Mouse (Mus musculus) embryonic facial prominence, embryonic 11.5 days (tissue): ENCODE measurements around the gene Arl15. TPM values are rescaled to one million over a fixed set of nuclear protein-coding genes. Genes with fewer than 3 reads are reported as not detected.

ENCODE experiments used
- ATAC-seq: fragments of 200-750 bp; cut with Nextera tagmentation; replicated peaks from 2 replicates; pipeline ENCODE4 v1.8.0; 2017; ENCODE audit warnings: low read depth; ENCODE audit not compliant: insufficient number of reproducible peaks, low FRiP score, low TSS enrichment
- DNase-seq: peaks from one replicate; pipeline ENCODE4 v3.0.0-alpha.2; 2015; ENCODE audit warnings: low spot score
- H3K27ac ChIP-seq: fragments of 300-500 bp; sonication (generic); replicated peaks from 2 replicates; pipeline ENCODE4 v1.5.1; 2014; ENCODE audit warnings: mild to moderate bottlenecking, low read depth, low read length, control low read depth
- H3K27me3 ChIP-seq: fragments of 300-500 bp; sonication (generic); 2 replicates; pipeline ENCODE4 v1.6.1; 2014; ENCODE audit warnings: mild to moderate bottlenecking, low read length, moderate library complexity, mixed read lengths; ENCODE audit not compliant: control insufficient read depth, insufficient read depth
- H3K36me3 ChIP-seq: fragments of 300-500 bp; sonication (generic); replicated peaks from 2 replicates; pipeline ENCODE4 v1.6.1; 2014; ENCODE audit warnings: low read depth, mild to moderate bottlenecking, low read length, moderate library complexity, mixed read lengths; ENCODE audit not compliant: control insufficient read depth, insufficient read depth
- H3K4me1 ChIP-seq: fragments of 300-500 bp; sonication (generic); 2 replicates; pipeline ENCODE4 v1.6.1; 2014; ENCODE audit warnings: low read length, mixed read lengths; ENCODE audit not compliant: control insufficient read depth, insufficient read depth
- H3K4me2 ChIP-seq: fragments of 300-500 bp; sonication (generic); 2 replicates; pipeline ENCODE4 v1.6.1; 2014; ENCODE audit warnings: low read depth, mild to moderate bottlenecking, control low read depth, low read length, moderate library complexity
- H3K4me3 ChIP-seq: fragments of 300-500 bp; sonication (generic); 2 replicates; pipeline ENCODE4 v1.5.1; 2014; ENCODE audit warnings: low read depth, low read length, control low read depth
- H3K9ac ChIP-seq: fragments of 300-500 bp; sonication (generic); replicated peaks from 2 replicates; pipeline ENCODE4 v1.6.1; 2014; ENCODE audit warnings: mild to moderate bottlenecking, control low read depth, low read length
- H3K9me3 ChIP-seq: fragments of 300-500 bp; sonication (generic); replicated peaks from 2 replicates; pipeline ENCODE4 v1.6.1; 2016; ENCODE audit warnings: mild to moderate bottlenecking, low read length, inconsistent platforms, mixed read lengths; ENCODE audit not compliant: control insufficient read depth
- WGBS: fragments of 180-500 bp; shearing (Covaris S2); extraction: QIAGEN DNeasy Blood & Tissue Kit; methylation state at CpG from one replicate; pipeline ENCODE4 v1.1.7; 2014; 5-methylcytosine and 5-hydroxymethylcytosine counted together
- polyA plus RNA-seq: library from polyadenylated mRNA; unstranded; fragments of >200 nt; fragmentation: Nextera tagmentation; extraction: Ambion mirVana; gene quantifications from 2 replicates; pipeline ENCODE4 v1.2.1, GENCODE M21; 2014

The Arl15 gene
- polyA plus RNA-seq, 1 experiment from 2014 or later: 10.9 TPM

- DNase-seq: peak; percentile 73
- WGBS: 62% methylated on average over 20 of the region's 20 CpGs
- no peak overlapping the region for H3K27ac ChIP-seq
- no peaks in the 10 kb centered on the region for H3K27me3 ChIP-seq
- no peak overlapping the region for H3K4me3 ChIP-seq
- H3K9ac ChIP-seq: no peak overlapping the region
- no peaks in the 10 kb centered on the region for H3K9me3 ChIP-seq
- H3K4me2 ChIP-seq: no peak overlapping the region
- H3K36me3 ChIP-seq: no peaks in the 10 kb centered on the region
- ATAC-seq: peak; percentile 41; the same call in 1 of the 2 replicates
- no peaks in the 10 kb centered on the region for H3K4me1 ChIP-seq
Measured at GRCm38 (mm10) chr13:113869212-113870205, 75.2 kb downstream of the Arl15 start.

- H3K4me1 ChIP-seq: no peaks in the 10 kb centered on the region
- DNase-seq (no peak), ATAC-seq (no peak)
- H3K27ac ChIP-seq: no peak overlapping the region
- no peaks in the 10 kb centered on the region for H3K36me3 ChIP-seq
- no peak overlapping the region for H3K4me2 ChIP-seq
- H3K4me3 ChIP-seq: no peak overlapping the region
- no peaks in the 10 kb centered on the region for H3K9me3 ChIP-seq
- H3K9ac ChIP-seq: no peak overlapping the region
- 76% methylated on average over 15 of the region's 15 CpGs for WGBS
- no peaks in the 10 kb centered on the region for H3K27me3 ChIP-seq
Measured at GRCm38 (mm10) chr13:113870403-113870802, 76.1 kb downstream of the Arl15 start.

DNA sequence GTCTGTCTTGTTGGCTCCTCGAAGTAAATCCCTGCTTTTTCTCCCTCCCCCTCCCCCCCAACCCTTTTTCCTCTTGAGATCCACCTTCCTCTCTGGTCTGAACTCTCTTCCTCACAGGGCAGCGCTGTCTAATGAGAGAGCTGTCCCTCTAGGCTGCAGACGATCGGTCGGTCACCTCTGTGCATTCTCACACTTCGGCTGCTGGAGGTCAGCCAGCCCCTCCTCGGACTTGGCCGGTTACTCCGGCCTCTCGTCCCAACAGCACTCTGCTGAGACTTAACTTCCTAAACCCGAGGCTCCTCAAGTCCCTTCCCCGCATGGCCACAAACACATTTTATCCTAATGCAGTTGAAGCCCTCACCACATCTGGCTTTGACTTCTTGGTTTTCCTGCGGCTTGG lies 77.5 kb downstream of the Arl15 start:
- H3K9me3 ChIP-seq: no peaks in the 10 kb centered on the region
- DNase-seq (peak; percentile 45), ATAC-seq (no peak)
- H3K36me3 ChIP-seq: no peaks in the 10 kb centered on the region
- no peak overlapping the region for H3K4me2 ChIP-seq
- no peak overlapping the region for H3K27ac ChIP-seq
- H3K27me3 ChIP-seq: no peaks in the 10 kb centered on the region
- no peak overlapping the region for H3K9ac ChIP-seq
- H3K4me3 ChIP-seq: no peak overlapping the region
- WGBS: 44% methylated on average over 13 of the region's 13 CpGs
- H3K4me1 ChIP-seq: no peaks in the 10 kb centered on the region

DNA sequence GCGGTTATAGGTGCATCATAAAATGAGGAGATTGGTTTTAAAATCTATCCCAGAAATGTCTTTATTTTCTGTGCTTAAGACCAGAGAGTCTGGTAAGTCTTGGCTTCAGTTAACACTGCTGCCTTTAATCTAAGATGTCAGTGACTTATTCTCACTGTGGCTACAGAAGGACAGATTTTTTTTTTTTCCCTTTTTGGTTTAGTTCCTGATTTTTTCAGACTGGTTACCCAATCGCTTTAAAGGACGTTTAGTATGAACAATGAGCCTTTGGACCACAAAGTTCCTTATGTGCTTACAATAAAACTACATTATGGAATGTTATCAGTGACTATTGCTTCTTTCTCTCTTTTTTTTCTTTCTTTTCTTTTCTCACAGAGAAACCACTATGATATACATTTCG lies 81.4 kb downstream of the Arl15 start:
- Histone ChIP-seq H3K36me3 (no peaks in the 10 kb centered on the region), H3K9me3 (no peaks in the 10 kb centered on the region), H3K4me1 (no peaks in the 10 kb centered on the region), H3K27me3 (no peaks in the 10 kb centered on the region), H3K27ac (no peak overlapping the region), H3K9ac (no peak overlapping the region), H3K4me3 (no peak overlapping the region), H3K4me2 (no peak overlapping the region)
- DNase-seq (no peak), ATAC-seq (no peak)
- WGBS: 82% methylated on average over 4 of the region's 4 CpGs

- no peaks in the 10 kb centered on the region for H3K4me1 ChIP-seq
- H3K9me3 ChIP-seq: no peaks in the 10 kb centered on the region
- H3K9ac ChIP-seq: no peak overlapping the region
- H3K27ac ChIP-seq: no peak overlapping the region
- ATAC-seq (no peak), DNase-seq (peak; percentile 77)
- no peak overlapping the region for H3K4me2 ChIP-seq
- no peak overlapping the region for H3K4me3 ChIP-seq
- no peaks in the 10 kb centered on the region for H3K36me3 ChIP-seq
- WGBS: 12% methylated on average over 5 of the region's 5 CpGs
- no peaks in the 10 kb centered on the region for H3K27me3 ChIP-seq
Measured at GRCm38 (mm10) chr13:113877420-113877819, 83.1 kb downstream of the Arl15 start.

DNA sequence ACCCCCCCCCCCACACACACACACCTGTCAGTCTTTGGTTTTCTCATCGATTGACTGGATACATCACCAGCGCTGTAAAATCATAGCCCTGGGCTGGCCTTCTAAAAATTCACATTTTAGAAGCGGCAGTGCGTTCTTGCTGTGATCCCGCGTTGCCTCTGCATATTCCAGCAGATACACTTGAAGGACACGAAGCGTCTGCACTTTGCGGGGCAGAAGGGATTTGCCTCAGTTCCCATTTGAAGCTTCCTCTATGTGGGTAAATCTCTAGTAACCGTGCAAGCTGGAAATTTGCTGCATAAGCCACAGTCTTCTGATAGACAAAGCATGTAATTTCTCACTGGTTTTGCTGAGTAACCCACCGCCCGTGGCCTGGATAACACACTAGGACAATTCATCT lies 84.3 kb downstream of the Arl15 start:
- H3K27me3 ChIP-seq: no peaks in the 10 kb centered on the region
- H3K4me1 ChIP-seq: no peaks in the 10 kb centered on the region
- no peak for DNase-seq
- H3K4me3 ChIP-seq: no peak overlapping the region
- H3K9me3 ChIP-seq: no peaks in the 10 kb centered on the region
- WGBS: 79% methylated on average over 12 of the region's 12 CpGs
- no peak overlapping the region for H3K27ac ChIP-seq
- H3K36me3 ChIP-seq: no peaks in the 10 kb centered on the region
- no peak for ATAC-seq
- H3K4me2 ChIP-seq: no peak overlapping the region
- no peak overlapping the region for H3K9ac ChIP-seq

- Histone ChIP-seq H3K4me2 (no peak overlapping the region), H3K27me3 (no peaks in the 10 kb centered on the region), H3K4me1 (no peaks in the 10 kb centered on the region), H3K9ac (no peak overlapping the region), H3K4me3 (no peak overlapping the region), H3K27ac (no peak overlapping the region), H3K36me3 (no peaks in the 10 kb centered on the region), H3K9me3 (no peaks in the 10 kb centered on the region)
- ATAC-seq (peak; percentile 67; the same call in 1 of the 2 replicates), DNase-seq (no peak)
- WGBS: 35% methylated on average over 20 of the region's 20 CpGs
Measured at GRCm38 (mm10) chr13:113879651-113880327, 85.5 kb downstream of the Arl15 start.
